Mouse (Mus musculus) hindbrain, embryonic 10.5 days (tissue): Measurements from ENCODE around the gene Cdc42ep2. TPM values are rescaled to one million over a fixed set of nuclear protein-coding genes. Genes with fewer than 3 reads are reported as not detected.

Experiments used
- DNase-seq: peaks from one replicate; pipeline ENCODE4 v3.0.0-alpha.2; 2017; ENCODE audit warnings: low spot score
- H3K27ac ChIP-seq: fragments of 300-500 bp; sonication (generic); 2 replicates; pipeline ENCODE4 v1.5.1; 2016; ENCODE audit warnings: mild to moderate bottlenecking, moderate library complexity
- H3K27me3 ChIP-seq: fragments of 300-500 bp; sonication (generic); 2 replicates; pipeline ENCODE4 v1.6.1; 2016; ENCODE audit warnings: mild to moderate bottlenecking; ENCODE audit not compliant: poor library complexity, insufficient read depth, severe bottlenecking
- H3K36me3 ChIP-seq: fragments of 300-500 bp; sonication (generic); 2 replicates; pipeline ENCODE4 v1.6.1; 2016; ENCODE audit warnings: mild to moderate bottlenecking, moderate library complexity
- H3K4me1 ChIP-seq: fragments of 300-500 bp; sonication (generic); replicated peaks from 2 replicates; pipeline ENCODE4 v1.6.1; 2016; ENCODE audit warnings: mild to moderate bottlenecking
- H3K4me3 ChIP-seq: fragments of 300-500 bp; sonication (generic); 2 replicates; pipeline ENCODE4 v1.5.1; 2016; ENCODE audit warnings: mild to moderate bottlenecking, moderate library complexity
- H3K9me3 ChIP-seq: fragments of 300-500 bp; sonication (generic); 2 replicates; pipeline ENCODE4 v1.6.1; 2016; ENCODE audit warnings: mild to moderate bottlenecking, moderate library complexity
- WGBS: fragments of 180-500 bp; shearing (Covaris S2); methylation state at CpG from one replicate; pipeline ENCODE4 v1.1.7; 2016; 5-methylcytosine and 5-hydroxymethylcytosine counted together
- polyA plus RNA-seq: library from polyadenylated mRNA; unstranded; fragments of >200 nt; fragmentation: Nextera tagmentation; extraction: Ambion mirVana; gene quantifications from 2 replicates; pipeline ENCODE4 v1.2.1, GENCODE M21; 2016

The Cdc42ep2 gene
- polyA plus RNA-seq, 1 experiment from 2014 or later: 2.9 TPM

GRCm38 (mm10) chr19:5954031-5954710, 29.6 kb upstream of the Cdc42ep2 start:
- Histone ChIP-seq H3K9me3 (no peaks in the 10 kb centered on the region), H3K36me3 (peaks cover 98% of the 10 kb centered on the region), H3K27ac (no peak overlapping the region), H3K4me1 (peaks cover 6% of the 10 kb centered on the region), H3K27me3 (no peaks in the 10 kb centered on the region), H3K4me3 (no peak overlapping the region)
- no peak for DNase-seq
- WGBS: 89% methylated on average over 22 of the region's 22 CpGs

DNA sequence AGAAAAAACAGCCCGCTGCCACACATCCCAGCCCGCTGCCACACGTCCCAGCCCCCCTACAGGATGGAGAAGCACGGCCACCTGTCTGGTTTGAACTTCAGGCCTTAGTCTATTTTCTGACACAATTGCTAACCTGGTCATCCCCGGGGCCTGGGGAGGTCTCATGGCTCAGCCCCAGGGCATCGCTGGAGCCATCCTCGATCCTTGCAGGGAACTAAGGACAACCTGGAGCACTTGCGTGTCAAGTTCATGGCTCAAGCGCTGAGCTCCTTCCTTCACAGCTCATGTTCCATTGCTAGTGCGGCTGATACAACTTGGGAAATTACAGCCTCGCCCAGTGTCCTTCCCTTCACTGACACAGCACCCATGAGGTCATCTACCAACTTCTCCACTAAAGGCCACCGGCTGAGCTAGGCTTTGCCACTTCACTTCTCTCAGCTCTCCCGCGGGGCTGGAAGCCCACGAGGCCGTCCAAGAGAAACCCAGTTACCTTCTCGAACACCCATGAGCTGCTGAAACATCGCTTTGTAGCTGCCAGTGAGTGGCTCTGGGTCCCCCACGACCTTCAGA, 28.7 kb upstream of the Cdc42ep2 start:
- 94% methylated on average over 19 of the region's 19 CpGs for WGBS
- Histone ChIP-seq H3K27me3 (no peaks in the 10 kb centered on the region), H3K9me3 (no peaks in the 10 kb centered on the region), H3K4me1 (peaks cover 6% of the 10 kb centered on the region), H3K36me3 (peaks cover 98% of the 10 kb centered on the region), H3K4me3 (no peak overlapping the region), H3K27ac (no peak overlapping the region)
- no peak for DNase-seq

DNA sequence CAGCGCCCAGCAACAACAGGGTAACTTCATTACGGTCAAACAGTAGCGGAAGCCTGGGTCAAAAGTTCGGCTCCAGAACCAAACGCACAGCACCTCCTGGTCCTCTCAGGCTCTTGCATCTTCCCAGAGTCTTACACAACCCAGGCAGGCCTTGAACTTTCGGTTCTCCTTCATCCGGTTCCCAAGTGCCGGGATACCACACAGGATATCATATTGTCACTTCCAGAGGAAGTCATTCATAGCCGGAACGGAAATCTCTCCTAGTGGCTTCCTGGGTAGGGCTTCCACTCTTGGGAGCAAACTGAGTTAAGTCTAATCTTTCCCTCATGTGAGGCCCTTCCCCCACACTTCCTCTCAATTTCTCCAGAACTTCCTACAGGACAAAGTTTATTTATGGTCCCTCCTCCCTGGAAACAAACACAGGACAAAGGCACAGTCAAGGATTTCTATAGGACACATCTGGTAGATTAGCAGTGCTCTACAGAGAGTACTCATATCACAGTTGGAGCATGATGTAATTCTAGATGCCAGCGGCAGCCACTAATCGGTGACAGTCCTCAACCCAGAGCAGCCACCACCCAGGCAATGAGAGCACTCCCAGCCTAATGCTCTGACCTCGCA, 27.6 kb upstream of the Cdc42ep2 start:
- WGBS: 86% methylated on average over 13 of the region's 13 CpGs
- Histone ChIP-seq H3K4me1 (peaks cover 6% of the 10 kb centered on the region), H3K36me3 (peaks cover 98% of the 10 kb centered on the region), H3K27ac (no peak overlapping the region), H3K9me3 (no peaks in the 10 kb centered on the region), H3K4me3 (no peak overlapping the region), H3K27me3 (no peaks in the 10 kb centered on the region)
- no peak for DNase-seq

- no peak overlapping the region for H3K4me3 ChIP-seq
- no peak for DNase-seq
- 92% methylated on average over 16 of the region's 16 CpGs for WGBS
- no peak overlapping the region for H3K27ac ChIP-seq
- H3K36me3 ChIP-seq: peaks cover 98% of the 10 kb centered on the region
- H3K27me3 ChIP-seq: no peaks in the 10 kb centered on the region
- H3K4me1 ChIP-seq: peaks cover 6% of the 10 kb centered on the region
- H3K9me3 ChIP-seq: no peaks in the 10 kb centered on the region
Measured at GRCm38 (mm10) chr19:5951631-5952030, 27.0 kb upstream of the Cdc42ep2 start.

GRCm38 (mm10) chr19:5950218-5950617, 25.6 kb upstream of the Cdc42ep2 start:
- no peak for DNase-seq
- peaks cover 6% of the 10 kb centered on the region for H3K4me1 ChIP-seq
- peaks cover 100% of the 10 kb centered on the region for H3K36me3 ChIP-seq
- no peak overlapping the region for H3K27ac ChIP-seq
- 94% methylated on average over 11 of the region's 11 CpGs for WGBS
- no peaks in the 10 kb centered on the region for H3K27me3 ChIP-seq
- no peak overlapping the region for H3K4me3 ChIP-seq
- H3K9me3 ChIP-seq: no peaks in the 10 kb centered on the region

- Histone ChIP-seq H3K4me1 (no peaks in the 10 kb centered on the region), H3K27me3 (no peaks in the 10 kb centered on the region), H3K4me3 (no peak overlapping the region), H3K27ac (no peak overlapping the region), H3K36me3 (peaks cover 98% of the 10 kb centered on the region), H3K9me3 (no peaks in the 10 kb centered on the region)
- DNase-seq: no peak
- 89% methylated on average over 8 of the region's 8 CpGs for WGBS
Measured at GRCm38 (mm10) chr19:5945891-5946290, 21.3 kb upstream of the Cdc42ep2 start.

DNA sequence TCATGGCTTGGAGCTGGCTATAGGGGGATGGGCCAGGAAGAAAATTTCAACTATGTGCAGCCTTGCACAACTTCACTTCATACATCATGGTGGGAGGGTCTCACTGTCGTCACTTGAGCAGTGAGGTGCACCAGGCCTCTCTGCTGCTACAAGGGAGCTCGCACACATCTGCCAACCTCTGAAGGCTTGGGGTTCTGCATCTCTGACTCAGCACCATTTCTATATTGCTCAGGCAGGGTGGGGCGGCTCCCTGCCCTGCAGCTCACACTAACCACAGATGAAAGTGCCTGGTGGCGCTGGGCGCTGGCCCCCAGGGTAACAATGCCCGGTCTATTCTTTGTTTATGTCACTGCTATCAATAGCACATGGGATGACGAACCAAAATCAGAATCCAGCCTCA, 20.4 kb upstream of the Cdc42ep2 start:
- peaks cover 98% of the 10 kb centered on the region for H3K36me3 ChIP-seq
- H3K27ac ChIP-seq: no peak overlapping the region
- H3K4me3 ChIP-seq: no peak overlapping the region
- H3K4me1 ChIP-seq: no peaks in the 10 kb centered on the region
- WGBS: 88% methylated on average over 7 of the region's 7 CpGs
- no peaks in the 10 kb centered on the region for H3K27me3 ChIP-seq
- H3K9me3 ChIP-seq: no peaks in the 10 kb centered on the region
- DNase-seq: no peak

GRCm38 (mm10) chr19:5944145-5944544, 19.5 kb upstream of the Cdc42ep2 start:
- Histone ChIP-seq H3K4me1 (no peaks in the 10 kb centered on the region; the same call in 1 of the 2 replicates), H3K9me3 (no peaks in the 10 kb centered on the region), H3K36me3 (peaks cover 98% of the 10 kb centered on the region), H3K27me3 (no peaks in the 10 kb centered on the region), H3K4me3 (no peak overlapping the region), H3K27ac (no peak overlapping the region)
- WGBS: 86% methylated on average over 8 of the region's 8 CpGs
- no peak for DNase-seq

GRCm38 (mm10) chr19:5943404-5943803, 18.8 kb upstream of the Cdc42ep2 start:
- Histone ChIP-seq H3K27ac (no peak overlapping the region), H3K27me3 (no peaks in the 10 kb centered on the region), H3K9me3 (no peaks in the 10 kb centered on the region), H3K36me3 (peaks cover 92% of the 10 kb centered on the region), H3K4me1 (peaks cover 3% of the 10 kb centered on the region; the same call in 1 of the 2 replicates), H3K4me3 (no peak overlapping the region)
- DNase-seq: no peak
- WGBS: 92% methylated on average over 15 of the region's 15 CpGs

DNA sequence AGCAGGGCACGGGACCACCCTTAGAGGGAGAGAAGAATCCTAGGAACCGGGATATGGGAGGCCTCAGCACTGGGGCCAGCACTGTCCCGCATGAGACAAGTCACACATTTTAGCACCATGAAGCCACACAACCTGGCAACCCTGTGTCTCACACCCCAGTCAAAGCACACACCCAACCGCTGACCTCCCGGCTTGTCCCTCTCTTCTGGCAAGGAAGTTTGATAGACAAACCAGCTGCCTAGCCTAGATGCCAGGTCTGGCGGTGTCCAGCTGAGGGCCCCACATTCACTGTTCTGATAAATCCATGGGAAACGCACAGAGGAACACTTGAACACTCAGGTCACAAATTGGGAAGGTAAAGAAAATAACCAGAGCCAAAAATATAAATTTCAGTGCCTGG, 18.0 kb upstream of the Cdc42ep2 start:
- Histone ChIP-seq H3K36me3 (peaks cover 84% of the 10 kb centered on the region), H3K27me3 (no peaks in the 10 kb centered on the region), H3K4me3 (no peak overlapping the region), H3K27ac (no peak overlapping the region), H3K9me3 (no peaks in the 10 kb centered on the region), H3K4me1 (peaks cover 11% of the 10 kb centered on the region)
- no peak for DNase-seq
- 91% methylated on average over 7 of the region's 7 CpGs for WGBS

- Histone ChIP-seq H3K27ac (no peak overlapping the region), H3K4me3 (no peak overlapping the region), H3K27me3 (no peaks in the 10 kb centered on the region), H3K4me1 (peaks cover 21% of the 10 kb centered on the region), H3K9me3 (no peaks in the 10 kb centered on the region), H3K36me3 (peaks cover 64% of the 10 kb centered on the region)
- DNase-seq: no peak
- 92% methylated on average over 10 of the region's 10 CpGs for WGBS
Measured at GRCm38 (mm10) chr19:5940656-5941055, 16.0 kb upstream of the Cdc42ep2 start.

- Histone ChIP-seq H3K9me3 (no peaks in the 10 kb centered on the region), H3K4me1 (peaks cover 26% of the 10 kb centered on the region), H3K27me3 (no peaks in the 10 kb centered on the region), H3K36me3 (peaks cover 60% of the 10 kb centered on the region), H3K4me3 (no peak overlapping the region), H3K27ac (no peak overlapping the region)
- DNase-seq: no peak
- WGBS: 82% methylated on average over 4 of the region's 4 CpGs
Measured at GRCm38 (mm10) chr19:5940173-5940572, 15.6 kb upstream of the Cdc42ep2 start.

GRCm38 (mm10) chr19:5939715-5940114, 15.1 kb upstream of the Cdc42ep2 start:
- no peak for DNase-seq
- H3K36me3 ChIP-seq: peaks cover 55% of the 10 kb centered on the region
- H3K27me3 ChIP-seq: no peaks in the 10 kb centered on the region

More at GRCm38 (mm10) chr19:5939715-5940114, 15.1 kb upstream of the Cdc42ep2 start:
- H3K27ac ChIP-seq: no peak overlapping the region
- no peaks in the 10 kb centered on the region for H3K9me3 ChIP-seq
- H3K4me1 ChIP-seq: peaks cover 31% of the 10 kb centered on the region
- H3K4me3 ChIP-seq: no peak overlapping the region
- 83% methylated on average over 5 of the region's 5 CpGs for WGBS
